Mouse (Mus musculus) CD4-positive, CD25-positive, alpha-beta regulatory T cell, adult 2 months (primary cell): ENCODE data around the gene Tmem233.

ENCODE experiments used
- DNase-seq: peaks from one replicate; pipeline ENCODE4 v3.0.0-alpha.2; 2012; ENCODE audit warnings: low read depth, low spot score

Tmem233 gene

GRCm38 (mm10) chr5:116083081-116083480, at the start of gene Tmem233:
Gene Tmem233 (minus strand): TSS chr5:116083244.
- DNase-seq, result no peak

- peak; percentile 82 for DNase-seq
Observed at GRCm38 (mm10) chr5:116123344-116123743, 40.3 kb upstream of the Tmem233 start.

GRCm38 (mm10) chr5:116116567-116116966, 33.5 kb upstream of the Tmem233 start:
- DNase-seq, result peak; percentile 80

- DNase-seq, result no peak
Observed at GRCm38 (mm10) chr5:116116110-116116509, 33.1 kb upstream of the Tmem233 start.

- no peak for DNase-seq
Observed at GRCm38 (mm10) chr5:116115071-116115834, 32.2 kb upstream of the Tmem233 start.

GRCm38 (mm10) chr5:116108651-116109050, 25.6 kb upstream of the Tmem233 start:
- DNase-seq, result no peak

- no peak for DNase-seq
Observed at GRCm38 (mm10) chr5:116084231-116084630, 1.2 kb upstream of the Tmem233 start.

- DNase-seq, result no peak
Observed at GRCm38 (mm10) chr5:116082241-116082900, 673 bp downstream of the Tmem233 start.

GRCm38 (mm10) chr5:116081616-116082015, 1.4 kb downstream of the Tmem233 start:
- DNase-seq, result no peak

GRCm38 (mm10) chr5:116080736-116081135, 2.3 kb downstream of the Tmem233 start:
- DNase-seq, result no peak

GRCm38 (mm10) chr5:116069618-116070017, 13.4 kb downstream of the Tmem233 start:
- no peak for DNase-seq

- no peak for DNase-seq
Observed at GRCm38 (mm10) chr5:116052826-116053225, 30.2 kb downstream of the Tmem233 start.

GRCm38 (mm10) chr5:116052171-116052570, 30.9 kb downstream of the Tmem233 start:
- no peak for DNase-seq

- no peak for DNase-seq
Observed at GRCm38 (mm10) chr5:116049821-116050220, 33.2 kb downstream of the Tmem233 start.

- DNase-seq, result no peak
Observed at GRCm38 (mm10) chr5:116048321-116048720, 34.7 kb downstream of the Tmem233 start.

- DNase-seq, result no peak
Observed at GRCm38 (mm10) chr5:116046246-116046645, 36.8 kb downstream of the Tmem233 start.

- DNase-seq, result no peak
Observed at GRCm38 (mm10) chr5:116045581-116045980, 37.5 kb downstream of the Tmem233 start.

- no peak for DNase-seq
Observed at GRCm38 (mm10) chr5:116042241-116042640, 40.8 kb downstream of the Tmem233 start.

- DNase-seq, result peak; percentile 37
Observed at GRCm38 (mm10) chr5:116039706-116040105, 43.3 kb downstream of the Tmem233 start.

GRCm38 (mm10) chr5:116037731-116038130, 45.3 kb downstream of the Tmem233 start:
- DNase-seq, result no peak

GRCm38 (mm10) chr5:116036465-116036864, 46.6 kb downstream of the Tmem233 start:
- DNase-seq, result no peak

- DNase-seq, result peak; percentile 85
Observed at GRCm38 (mm10) chr5:116031190-116031577, 51.9 kb downstream of the Tmem233 start.

- peak; percentile 20 for DNase-seq
Observed at GRCm38 (mm10) chr5:116030566-116031189, 52.4 kb downstream of the Tmem233 start.
